Mouse (Mus musculus) heart, embryonic 16.5 days (tissue): ENCODE results near the gene Rprd2. TPM values are rescaled to one million over a fixed set of nuclear protein-coding genes. Genes with fewer than 3 reads are reported as not detected.
"Not testable (repeated sequence)": the region's sequence is repeated elsewhere in the genome, so short reads cannot be mapped to it uniquely, and the experiment has no call there.

Experiments
- ATAC-seq: fragments of 200-750 bp; cut with Nextera tagmentation; replicated peaks from 2 replicates; pipeline ENCODE4 v1.8.0; 2017; ENCODE audit warnings: moderate number of reproducible peaks; ENCODE audit not compliant: insufficient read depth, low FRiP score; ENCODE audit errors: extremely low read depth
- H3K27ac ChIP-seq: fragments of 300-500 bp; sonication (generic); 2 replicates; pipeline ENCODE4 v1.5.1; 2014; ENCODE audit warnings: mild to moderate bottlenecking, low read length, control low read depth, moderate library complexity
- H3K27me3 ChIP-seq: fragments of 300-500 bp; sonication (generic); 2 replicates; pipeline ENCODE4 v1.6.1; 2014; ENCODE audit warnings: low read length, mixed read lengths; ENCODE audit not compliant: control insufficient read depth, insufficient read depth
- H3K36me3 ChIP-seq: fragments of 300-500 bp; sonication (generic); 2 replicates; pipeline ENCODE4 v1.6.1; 2014; ENCODE audit not compliant: control insufficient read depth, insufficient read depth
- H3K4me1 ChIP-seq: fragments of 300-500 bp; sonication (generic); 2 replicates; pipeline ENCODE4 v1.6.1; 2014; ENCODE audit warnings: low read length, mixed read lengths; ENCODE audit not compliant: control insufficient read depth, insufficient read depth
- H3K4me2 ChIP-seq: fragments of 300-500 bp; sonication (generic); 2 replicates; pipeline ENCODE4 v1.6.1; 2014; ENCODE audit warnings: low read depth, mild to moderate bottlenecking, control low read depth, low read length
- H3K4me3 ChIP-seq: fragments of 300-500 bp; sonication (generic); 2 replicates; pipeline ENCODE4 v1.5.1; 2014; ENCODE audit warnings: mild to moderate bottlenecking, control low read depth, low read length
- H3K9ac ChIP-seq: fragments of 300-500 bp; sonication (generic); 2 replicates; pipeline ENCODE4 v1.6.1; 2014; ENCODE audit warnings: low read length, control low read depth
- H3K9me3 ChIP-seq: fragments of 300-500 bp; sonication (generic); replicated peaks from 2 replicates; pipeline ENCODE4 v1.6.1; 2016; ENCODE audit warnings: low read length; ENCODE audit not compliant: control insufficient read depth
- WGBS: fragments of 180-500 bp; shearing (Covaris S2); extraction: QIAGEN DNeasy Blood & Tissue Kit; methylation state at CpG from one replicate; pipeline ENCODE4 v1.1.7; 2014; 5-methylcytosine and 5-hydroxymethylcytosine counted together
- polyA plus RNA-seq: library from polyadenylated mRNA; unstranded; fragments of >200 nt; fragmentation: Nextera tagmentation; extraction: Ambion mirVana; gene quantifications from 2 replicates; pipeline ENCODE4 v1.2.1, GENCODE M21; 2015

Gene Rprd2
- polyA plus RNA-seq, 1 experiment from 2014 or later = 17.9 TPM

DNA sequence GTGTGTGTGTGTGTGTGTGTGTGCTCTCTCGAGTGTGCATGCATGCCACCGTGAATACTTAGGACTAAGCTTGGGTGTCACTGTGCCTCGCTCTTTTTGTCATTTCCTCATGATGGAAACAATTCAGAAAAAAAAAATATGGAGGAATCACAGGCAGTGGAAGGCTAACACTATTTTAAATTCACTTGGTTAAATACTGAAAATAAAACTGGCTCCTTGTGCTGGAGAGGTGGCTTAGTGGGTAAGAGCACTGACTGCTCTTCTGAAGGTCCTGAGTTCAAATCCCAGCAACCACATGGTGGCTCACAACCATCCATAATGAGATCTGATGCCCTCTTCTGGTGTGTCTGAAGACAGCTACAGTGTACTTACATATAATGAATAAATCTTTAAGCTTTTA lies 39.6 kb upstream of the Rprd2 start:
- not testable (repeated sequence) for H3K9me3 ChIP-seq, H3K4me3 ChIP-seq, H3K36me3 ChIP-seq, H3K27ac ChIP-seq, ATAC-seq, H3K4me2 ChIP-seq, H3K27me3 ChIP-seq, H3K4me1 ChIP-seq, H3K9ac ChIP-seq
- WGBS = 72% methylated on average over 3 of the region's 3 CpGs

DNA sequence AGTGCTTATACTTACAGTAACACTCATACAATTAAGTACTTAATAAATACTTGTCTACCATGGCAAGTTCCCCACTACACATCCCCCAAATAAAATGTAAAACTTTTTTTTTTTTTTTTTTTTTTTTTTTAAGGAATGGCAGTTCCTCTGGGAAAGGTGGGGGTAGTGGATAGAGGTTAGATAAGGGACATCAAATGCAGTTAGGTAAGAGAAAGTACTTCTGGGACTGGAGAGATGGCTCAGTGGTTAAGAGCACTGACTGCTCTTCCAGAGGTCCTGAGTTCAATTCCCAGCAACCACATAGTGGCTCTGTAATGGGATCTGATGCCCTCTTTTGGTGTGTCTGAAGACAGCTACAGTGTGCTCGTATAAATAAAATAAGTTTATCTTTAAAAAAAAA lies 38.4 kb upstream of the Rprd2 start:
- H3K36me3 ChIP-seq = peaks cover 17% of the 10 kb centered on the region
- H3K27me3 ChIP-seq, H3K4me2 ChIP-seq, H3K4me3 ChIP-seq, H3K4me1 ChIP-seq, H3K9me3 ChIP-seq, H3K27ac ChIP-seq, H3K9ac ChIP-seq, ATAC-seq: not testable (repeated sequence)
- WGBS = 70% methylated on average over 1 of the region's 1 CpGs

DNA sequence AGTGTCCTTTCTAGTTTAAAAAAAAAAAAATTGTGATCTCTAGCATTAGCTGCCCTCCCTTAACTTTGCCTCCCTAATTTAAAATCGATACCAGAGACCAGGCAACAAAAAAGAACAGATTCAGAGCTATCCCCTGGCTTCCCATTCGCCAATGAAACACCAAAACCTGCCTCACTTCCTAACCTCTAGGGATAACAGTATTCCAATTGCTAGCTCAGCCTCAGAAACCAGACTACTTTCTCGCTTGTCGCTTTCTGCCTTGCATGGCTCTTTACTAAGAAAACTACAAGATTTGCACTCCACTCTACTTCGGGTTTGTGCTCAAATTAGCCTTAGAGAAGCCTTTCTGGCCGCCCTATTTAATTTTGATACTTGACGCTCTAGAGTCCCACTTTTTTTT lies 37.5 kb upstream of the Rprd2 start:
- Histone ChIP-seq H3K36me3 (peaks cover 18% of the 10 kb centered on the region), H3K9me3 (no peaks in the 10 kb centered on the region), H3K4me3 (peak overlapping the region; percentile 95), H3K4me2 (peak overlapping the region; percentile 64), H3K9ac (peak overlapping the region; percentile 91), H3K4me1 (peaks cover 10% of the 10 kb centered on the region), H3K27me3 (no peaks in the 10 kb centered on the region), H3K27ac (peak overlapping the region; percentile 73)
- WGBS = 21% methylated on average over 7 of the region's 7 CpGs
- ATAC-seq = no peak

DNA sequence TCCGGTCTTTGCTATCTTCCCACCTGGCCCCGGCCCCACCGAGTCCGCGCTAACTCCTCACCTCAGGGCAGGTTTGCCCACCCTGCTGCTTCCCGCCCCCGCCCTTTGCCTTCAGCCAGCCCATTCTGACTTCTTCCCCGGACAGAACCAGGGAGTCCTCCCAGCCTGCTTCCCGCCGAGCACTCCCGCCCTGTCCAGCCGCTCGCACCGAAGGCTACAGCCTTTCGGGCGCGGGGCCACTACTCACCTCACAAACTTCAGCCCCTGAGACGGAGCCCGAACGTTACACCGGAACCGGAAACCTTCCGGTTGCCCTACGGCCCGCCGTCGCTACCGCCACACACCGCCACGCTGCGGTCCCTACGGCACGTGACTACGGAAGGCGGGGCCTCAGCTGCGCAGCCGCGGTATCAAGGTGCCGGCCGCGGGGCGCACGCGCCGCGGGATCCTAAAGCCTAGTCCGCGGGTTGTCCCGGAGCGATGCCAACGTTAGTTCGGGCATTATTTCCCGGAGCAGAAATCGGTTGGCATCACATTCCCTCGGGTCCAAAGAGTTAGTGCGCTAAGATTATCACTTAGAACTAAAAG lies 36.9 kb upstream of the Rprd2 start, which contains the start of gene Prpf3:
Gene Prpf3 (minus strand): TSS at position 384 of the 588 bp plus-strand sequence.
- Histone ChIP-seq H3K4me1 (peaks cover 14% of the 10 kb centered on the region), H3K4me2 (peak within 1 kb of the TSS; percentile 64), H3K27me3 (no peaks in the 10 kb centered on the region), H3K27ac (peak within 1 kb of the TSS; percentile 73), H3K36me3 (peaks cover 21% of the 10 kb centered on the region), H3K9ac (peak within 1 kb of the TSS; percentile 91), H3K9me3 (no peaks in the 10 kb centered on the region), H3K4me3 (peak within 1 kb of the TSS; percentile 95)
- peak; percentile 96 for ATAC-seq
- under 1% methylated on average over 56 of the region's 56 CpGs for WGBS

DNA sequence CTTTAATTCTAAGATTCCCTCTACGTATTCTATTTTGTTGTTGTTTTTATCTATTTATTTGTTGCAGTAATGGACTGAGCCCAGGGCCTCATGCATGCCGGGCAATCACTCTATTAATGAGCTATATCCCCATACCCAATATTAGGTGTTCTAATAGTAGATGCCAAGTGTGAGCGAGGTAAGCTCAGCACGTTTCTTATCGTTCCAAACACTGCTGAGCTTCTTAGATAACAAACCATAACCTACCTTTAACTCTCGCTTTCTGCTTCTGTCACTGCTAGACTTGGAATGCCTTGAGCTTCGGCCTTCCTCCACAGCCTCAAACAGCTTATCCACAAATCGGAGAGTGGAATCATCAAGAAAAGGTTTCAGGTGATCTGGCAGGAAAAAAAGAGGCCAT lies 32.7 kb upstream of the Rprd2 start:
- no peaks in the 10 kb centered on the region for H3K27me3 ChIP-seq
- no peak overlapping the region for H3K4me2 ChIP-seq
- H3K36me3 ChIP-seq = peaks cover 53% of the 10 kb centered on the region
- no peaks in the 10 kb centered on the region for H3K9me3 ChIP-seq
- ATAC-seq = no peak
- 84% methylated on average over 8 of the region's 8 CpGs for WGBS
- H3K9ac ChIP-seq = no peak overlapping the region
- H3K4me1 ChIP-seq = peaks cover 15% of the 10 kb centered on the region
- peak overlapping the region; percentile 53; the same call in 1 of the 2 replicates for H3K27ac ChIP-seq
- no peak overlapping the region for H3K4me3 ChIP-seq

DNA sequence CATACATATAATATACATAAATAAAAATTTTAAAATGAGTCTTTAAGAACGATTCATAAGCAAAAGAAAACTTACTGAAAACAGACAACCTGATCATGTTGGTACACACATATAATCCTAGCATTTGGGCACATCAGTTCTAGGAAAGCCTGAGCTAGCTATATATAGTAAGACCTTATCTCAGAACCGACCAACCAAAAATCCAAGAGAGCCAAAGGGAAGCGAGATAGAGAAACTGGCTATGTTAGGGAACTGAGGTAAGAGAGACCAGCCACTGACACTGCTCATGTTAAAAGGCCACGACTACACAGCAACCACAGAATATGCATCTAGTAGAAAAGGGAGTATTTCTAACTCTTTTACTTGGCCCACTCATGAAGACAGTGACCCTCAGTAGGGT lies 31.9 kb upstream of the Rprd2 start:
- Histone ChIP-seq H3K4me2 (peak overlapping the region; percentile 29; the same call in 1 of the 2 replicates), H3K27me3 (no peaks in the 10 kb centered on the region), H3K4me3 (no peak overlapping the region), H3K9ac (no peak overlapping the region), H3K36me3 (peaks cover 59% of the 10 kb centered on the region), H3K4me1 (peaks cover 15% of the 10 kb centered on the region), H3K9me3 (no peaks in the 10 kb centered on the region), H3K27ac (peak overlapping the region; percentile 74)
- ATAC-seq = no peak
- 39% methylated on average over 4 of the region's 4 CpGs for WGBS

DNA sequence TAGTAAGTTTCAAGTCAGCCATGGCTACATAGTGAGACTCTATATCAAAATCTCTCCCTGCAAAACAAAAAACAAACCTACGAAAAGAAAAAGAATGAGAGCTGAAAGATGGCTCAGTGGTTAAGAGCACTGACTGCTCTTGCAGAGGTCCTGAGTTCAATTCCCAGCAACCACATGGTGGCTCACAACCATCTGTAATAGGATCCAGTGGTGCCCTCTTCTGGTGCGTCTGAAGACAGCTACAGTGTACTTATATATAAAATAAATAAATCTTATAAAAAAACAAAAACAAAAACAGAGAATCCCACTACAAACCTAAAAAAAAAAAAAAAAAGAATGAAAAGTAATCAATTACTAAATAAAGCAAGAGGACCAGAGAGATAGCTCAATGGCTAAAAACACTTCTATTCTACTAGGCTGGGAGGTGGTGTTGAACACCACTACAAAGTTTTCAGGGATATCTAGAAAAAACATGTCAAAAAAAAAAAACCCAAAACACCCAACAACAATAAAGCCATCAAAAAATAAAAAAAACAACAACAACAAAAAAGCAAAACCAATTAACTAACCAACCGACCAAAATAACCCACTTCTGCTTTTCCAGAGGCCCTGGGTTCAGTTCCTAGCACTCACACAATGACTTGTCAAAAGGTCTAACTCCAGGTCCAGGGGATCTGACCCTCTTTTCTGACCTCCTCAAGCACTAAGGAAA lies 24.0 kb upstream of the Rprd2 start:
- WGBS = 94% methylated on average over 3 of the region's 3 CpGs
- H3K4me2 ChIP-seq = no peak overlapping the region
- H3K9me3 ChIP-seq = no peaks in the 10 kb centered on the region
- no peak overlapping the region for H3K27ac ChIP-seq
- H3K4me3 ChIP-seq = no peak overlapping the region
- no peaks in the 10 kb centered on the region for H3K27me3 ChIP-seq
- H3K36me3 ChIP-seq = peaks cover 57% of the 10 kb centered on the region
- H3K4me1 ChIP-seq = no peaks in the 10 kb centered on the region
- no peak overlapping the region for H3K9ac ChIP-seq
- no peak for ATAC-seq

DNA sequence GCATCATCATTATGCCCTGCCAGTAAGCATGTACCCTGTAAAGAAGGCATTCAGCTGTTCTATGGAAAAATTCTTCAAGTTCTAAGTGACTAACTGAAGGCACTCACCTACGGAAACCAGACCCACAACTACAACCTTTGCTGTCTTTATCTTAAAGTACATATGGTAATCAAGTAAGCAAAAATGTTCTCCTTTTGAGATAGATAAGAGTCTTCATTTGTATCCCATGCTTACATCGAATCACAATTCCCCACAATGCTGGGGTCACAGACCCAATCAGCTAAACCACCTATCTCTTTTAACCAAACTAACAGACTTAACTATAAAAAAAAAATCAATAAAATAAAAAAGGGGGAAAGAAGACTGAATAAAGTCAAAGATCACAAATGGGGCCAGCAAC lies 20.6 kb upstream of the Rprd2 start:
- no peak overlapping the region for H3K4me3 ChIP-seq
- H3K4me2 ChIP-seq = no peak overlapping the region
- H3K27me3 ChIP-seq = no peaks in the 10 kb centered on the region
- no peaks in the 10 kb centered on the region for H3K9me3 ChIP-seq
- H3K4me1 ChIP-seq = no peaks in the 10 kb centered on the region
- WGBS = 86% methylated on average over 2 of the region's 2 CpGs
- H3K9ac ChIP-seq = no peak overlapping the region
- no peak overlapping the region for H3K27ac ChIP-seq
- peaks cover 42% of the 10 kb centered on the region for H3K36me3 ChIP-seq
- no peak for ATAC-seq

DNA sequence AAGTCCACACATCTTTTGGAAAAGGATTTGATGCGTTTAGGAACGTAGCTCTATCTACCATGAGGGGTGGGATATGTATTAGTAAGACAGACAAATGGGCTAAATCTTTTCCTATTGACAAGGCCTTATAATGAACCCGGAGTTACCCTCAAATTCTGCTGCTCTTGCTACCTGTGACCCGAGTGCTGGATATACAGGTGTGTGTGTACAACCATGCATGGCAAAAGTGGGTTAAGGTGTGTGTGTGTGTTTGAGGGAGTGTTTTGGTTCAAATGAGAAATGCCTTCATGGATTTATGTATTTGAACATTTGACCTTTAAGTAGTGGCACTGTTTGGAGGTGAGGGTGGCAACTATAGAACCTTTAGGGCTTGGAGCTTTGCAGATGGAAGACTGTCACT lies 10.4 kb upstream of the Rprd2 start:
- Histone ChIP-seq H3K4me2 (no peak overlapping the region), H3K4me1 (no peaks in the 10 kb centered on the region), H3K4me3 (no peak overlapping the region), H3K9me3 (0 out of 2 replicates have a peak, but pooled peaks cover 3% of the 10 kb centered on the region), H3K27me3 (no peaks in the 10 kb centered on the region), H3K36me3 (peaks cover 55% of the 10 kb centered on the region), H3K9ac (no peak overlapping the region), H3K27ac (no peak overlapping the region)
- 99% methylated on average over 4 of the region's 4 CpGs for WGBS
- no peak for ATAC-seq
